Mouse (Mus musculus) layer of hippocampus, postnatal 10 days (tissue): ENCODE results near the gene Exosc8. TPM values are rescaled to one million over a fixed set of nuclear protein-coding genes. Genes with fewer than 3 reads are reported as not detected.

ENCODE experiments used
- DNase-seq, 2 experiments: peaks; one replicate each; pipeline ENCODE4 v3.0.0; 2021; ENCODE audit warnings: low spot score in 2 of 2
- total RNA-seq, 2 experiments: library from RNA; stranded (reverse); gene quantifications; 2 replicates each; pipeline ENCODE4 v1.2.3; 2021

The Exosc8 gene
- total RNA-seq, 2 experiments from 2014 or later, result 35.5 to 41.2 TPM

DNA sequence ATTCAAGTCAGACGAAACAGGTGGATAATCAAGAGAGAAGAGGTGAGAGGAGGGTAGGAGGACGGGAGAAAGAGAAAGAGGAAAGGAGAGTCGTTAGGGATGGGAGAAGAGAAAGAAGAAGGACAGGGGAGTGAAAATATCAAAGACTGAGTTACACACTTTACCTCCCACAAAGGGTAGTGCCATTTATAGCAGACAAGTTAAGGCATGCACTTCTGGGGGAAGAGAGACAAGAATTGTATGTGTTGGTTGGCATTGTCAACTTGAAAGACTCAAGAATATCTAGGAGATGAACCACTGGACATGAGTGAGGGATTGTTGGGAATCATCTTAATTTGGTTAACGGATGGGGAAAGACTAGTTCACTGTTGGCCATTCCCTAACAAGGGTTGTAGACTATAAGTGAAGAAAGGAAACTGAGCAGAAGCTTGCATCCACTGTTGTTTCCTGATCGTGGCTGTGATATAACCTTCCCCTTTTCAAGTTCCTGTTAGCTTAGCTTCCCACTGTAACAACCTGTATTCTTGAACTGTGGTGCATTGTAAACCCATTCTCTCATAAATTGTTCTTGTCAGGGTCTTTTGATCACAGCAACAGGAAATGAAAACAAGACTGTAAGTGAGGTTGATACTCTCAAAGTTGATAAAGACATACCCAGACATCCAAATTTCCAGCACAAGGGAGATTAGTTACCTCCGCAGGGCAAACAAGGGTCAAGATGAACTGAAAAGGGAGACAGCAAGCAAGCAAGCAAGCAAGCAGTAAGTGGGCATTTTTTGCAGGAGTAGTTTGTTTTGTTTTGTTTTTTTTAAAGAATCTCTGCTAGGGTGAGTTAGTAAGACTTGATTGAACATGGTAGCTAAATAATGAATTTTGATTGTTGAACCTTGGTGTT is 53.6 kb downstream of the Exosc8 start:
- DNase-seq, result no peak

Other genes with a start within 250 kb of the Exosc8 start
- gene Supt20, start 42.6 kb downstream of the Exosc8 start, total RNA-seq, result 10 to 100 TPM; 57.6 to 62.0 TPM
- not detected for gene Gm21958, start 21.0 kb downstream of the Exosc8 start, total RNA-seq
- 10 to 100 TPM; 23.7 to 27.1 TPM for gene Alg5, start 146 bp upstream of the Exosc8 start, total RNA-seq
- 1 to 10 TPM; 4.4 to 4.5 TPM for gene Smad9, start 20.2 kb upstream of the Exosc8 start, total RNA-seq
- 10 to 100 TPM; 51.6 to 59.3 TPM for gene Rfxap, start 72.4 kb upstream of the Exosc8 start, total RNA-seq
- gene Sertm1, start 180.5 kb upstream of the Exosc8 start, total RNA-seq, result 10 to 100 TPM; 90.2 to 95.5 TPM